Mouse (Mus musculus): ENCODE measurements at regions not wholly inside any gene's neighbourhood (a gene's known extent, or its start where the extent isn't known, plus 50 kb on each side); places are given as distances from the start of the nearest gene placed in this dataset.

- TF ChIP-seq CTCF (IDR thresholded peaks at IDR 0.05; ENCODE audit: low read depth) (no peak), EP300 (IDR thresholded peaks at IDR 0.05; ENCODE audit: low read depth) (no peak)
Observed at GRCm38 (mm10) chr14:103969305-103969704, 125.1 kb upstream of the Ednrb start.

Data from liver, postnatal 0 days (tissue).